Mouse (Mus musculus) gastrocnemius, postnatal 25 days (tissue): ENCODE data around the gene Il18. TPM values are rescaled to one million over a fixed set of nuclear protein-coding genes. Genes with fewer than 3 reads are reported as not detected.

ENCODE experiments used
- DNase-seq: peaks from one replicate; pipeline ENCODE4 v3.0.0; 2022
- total RNA-seq, 2 experiments: library from RNA; stranded (reverse); gene quantifications; 1 replicate in 1 of 2; 2 replicates in 1 of 2; pipeline ENCODE4 v1.2.3; 2021

The Il18 gene
- total RNA-seq, 2 experiments from 2014 or later = 0.43 to 0.75 TPM

- DNase-seq = no peak
These were observed 1.1 kb upstream of the Il18 start for GRCm38 (mm10) chr9:50553547-50553946.

- DNase-seq = no peak
These were observed 443 bp downstream of the Il18 start, which contains the start of gene Bco2 for GRCm38 (mm10) chr9:50555094-50555446. Gene Bco2 (minus strand): TSS chr9:50555181.

- no peak for DNase-seq
These were observed 6.7 kb downstream of the Il18 start, which contains the start of gene Tex12 for GRCm38 (mm10) chr9:50561145-50561917. Gene Tex12 (minus strand): TSS chr9:50561325.

GRCm38 (mm10) chr9:50561918-50562360 is 7.3 kb downstream of the Il18 start:
- no peak for DNase-seq

- DNase-seq = no peak
These were observed 10.5 kb downstream of the Il18 start for GRCm38 (mm10) chr9:50565173-50565572.

GRCm38 (mm10) chr9:50565940-50566339 is 11.3 kb downstream of the Il18 start:
- no peak for DNase-seq

- no peak for DNase-seq
These were observed 12.7 kb downstream of the Il18 start for GRCm38 (mm10) chr9:50567372-50567771.

GRCm38 (mm10) chr9:50567881-50568280 is 13.3 kb downstream of the Il18 start:
- DNase-seq = peak; percentile 26

- DNase-seq = no peak
These were observed 15.2 kb downstream of the Il18 start for GRCm38 (mm10) chr9:50569599-50570525.

GRCm38 (mm10) chr9:50580370-50580769 is 25.7 kb downstream of the Il18 start:
- no peak for DNase-seq

GRCm38 (mm10) chr9:50585145-50585818 is 30.7 kb downstream of the Il18 start:
- DNase-seq = no peak

GRCm38 (mm10) chr9:50586955-50587354 is 32.3 kb downstream of the Il18 start:
- no peak for DNase-seq

- DNase-seq = peak; percentile 15
These were observed 36.4 kb downstream of the Il18 start for GRCm38 (mm10) chr9:50590856-50591518.

- DNase-seq = no peak
These were observed 38.3 kb downstream of the Il18 start for GRCm38 (mm10) chr9:50592955-50593354.

- no peak for DNase-seq
These were observed 38.9 kb downstream of the Il18 start for GRCm38 (mm10) chr9:50593544-50593943.

GRCm38 (mm10) chr9:50594794-50595417 is 40.3 kb downstream of the Il18 start:
- DNase-seq = no peak

GRCm38 (mm10) chr9:50596973-50597372 is 42.3 kb downstream of the Il18 start:
- peak; percentile 61 for DNase-seq

GRCm38 (mm10) chr9:50601536-50601935 is 46.9 kb downstream of the Il18 start:
- DNase-seq = no peak

- DNase-seq = no peak
These were observed 47.6 kb downstream of the Il18 start for GRCm38 (mm10) chr9:50602055-50602845.
